Mouse (Mus musculus): ENCODE measurements around the gene Trim67.

- TF ChIP-seq MAFK (IDR thresholded peaks at IDR 0.05; ENCODE audit: insufficient read depth, low read depth, low read length): no peak
- TF ChIP-seq ZC3H11A (IDR thresholded peaks at IDR 0.05; ENCODE audit: borderline replicate concordance, low read depth, low read length): no peak
- TF ChIP-seq HCFC1 (IDR thresholded peaks at IDR 0.05; ENCODE audit: borderline replicate concordance, insufficient read depth, low read length): no peak
Observed at GRCm38 (mm10) chr8:124863163-124863677, 70.3 kb downstream of the Trim67 start.

Data from ES-E14 (cell line).